Mouse (Mus musculus) stomach, postnatal 0 days (tissue): ENCODE measurements around the gene Actn3. TPM values are rescaled to one million over a fixed set of nuclear protein-coding genes. Genes with fewer than 3 reads are reported as not detected.
A peak's percentile ranks its signal among the peaks of the same experiment; 100 is the strongest.

Experiments
- ATAC-seq: fragments of 200-750 bp; cut with Nextera tagmentation; 2 replicates; pipeline ENCODE4 v1.8.0; 2017; ENCODE audit not compliant: low FRiP score, low TSS enrichment
- DNase-seq: peaks from one replicate; pipeline ENCODE4 v3.0.0-alpha.2; 2016; ENCODE audit warnings: low spot score
- H3K27ac ChIP-seq: fragments of 300-500 bp; sonication (generic); replicated peaks from 2 replicates; pipeline ENCODE4 v1.5.1; 2014; ENCODE audit warnings: mild to moderate bottlenecking, control low read depth
- H3K27me3 ChIP-seq: fragments of 300-500 bp; sonication (generic); 2 replicates; pipeline ENCODE4 v1.6.1; 2014; ENCODE audit warnings: low read length; ENCODE audit not compliant: control insufficient read depth, insufficient read depth
- H3K36me3 ChIP-seq: fragments of 300-500 bp; sonication (generic); 2 replicates; pipeline ENCODE4 v1.6.1; 2014; ENCODE audit warnings: low read length, mixed read lengths; ENCODE audit not compliant: control insufficient read depth, insufficient read depth
- H3K4me1 ChIP-seq: fragments of 300-500 bp; sonication (generic); replicated peaks from 2 replicates; pipeline ENCODE4 v1.6.1; 2014; ENCODE audit warnings: antibody characterized with exemption; ENCODE audit not compliant: control insufficient read depth, insufficient read depth
- H3K4me2 ChIP-seq: fragments of 300-500 bp; sonication (generic); replicated peaks from 2 replicates; pipeline ENCODE4 v1.6.1; 2014; ENCODE audit warnings: low read depth, mild to moderate bottlenecking, control low read depth, moderate library complexity
- H3K4me3 ChIP-seq: fragments of 300-500 bp; sonication (generic); 2 replicates; pipeline ENCODE4 v1.5.1; 2014; ENCODE audit warnings: low read depth, low read length, control low read depth
- H3K9ac ChIP-seq: fragments of 300-500 bp; sonication (generic); 2 replicates; pipeline ENCODE4 v1.6.1; 2014; ENCODE audit warnings: mild to moderate bottlenecking, low read length, control low read depth, mixed read lengths
- H3K9me3 ChIP-seq: fragments of 300-500 bp; sonication (generic); 2 replicates; pipeline ENCODE4 v1.6.1; 2016; ENCODE audit warnings: low read length; ENCODE audit not compliant: control insufficient read depth
- CTCF ChIP-seq: IDR thresholded peaks from 2 replicates; pipeline ENCODE4 v1.5.1; 2016; ENCODE audit warnings: antibody characterized with exemption, low read depth, mild to moderate bottlenecking, moderate library complexity
- EP300 ChIP-seq: optimal IDR thresholded peaks from 2 replicates; pipeline ENCODE3; 2016; ENCODE audit warnings: antibody characterized with exemption
- WGBS: fragments of 180-500 bp; shearing (Covaris S2); extraction: QIAGEN DNeasy Blood & Tissue Kit; methylation state at CpG from one replicate; pipeline ENCODE4 v1.1.7; 2014; 5-methylcytosine and 5-hydroxymethylcytosine counted together
- polyA plus RNA-seq: library from polyadenylated mRNA; unstranded; fragments of >200 nt; fragmentation: Nextera tagmentation; extraction: Ambion mirVana; gene quantifications from 2 replicates; pipeline ENCODE4 v1.2.1, GENCODE M21; 2015

Gene Actn3
- polyA plus RNA-seq, 1 experiment from 2014 or later: 1.3 TPM

- ATAC-seq: no peak
- Histone ChIP-seq H3K4me1 (no peaks in the 10 kb centered on the region; the same call in 1 of the 2 replicates), H3K9me3 (no peaks in the 10 kb centered on the region), H3K27me3 (0 out of 2 replicates have a peak, but pooled peaks cover 3% of the 10 kb centered on the region), H3K9ac (no peak overlapping the region), H3K27ac (no peak overlapping the region), H3K36me3 (no peaks in the 10 kb centered on the region), H3K4me3 (no peak overlapping the region), H3K4me2 (no peak overlapping the region)
- 48% methylated on average over 2 of the region's 2 CpGs for WGBS
- no peak for DNase-seq
- TF ChIP-seq CTCF (no peak), EP300 (no peak)
Measured at GRCm38 (mm10) chr19:4842611-4843010, 35.1 kb downstream of the Actn3 start.

- TF ChIP-seq CTCF (no peak), EP300 (no peak)
- H3K4me2 ChIP-seq: no peak overlapping the region
Measured at GRCm38 (mm10) chr19:4840848-4841247, 36.9 kb downstream of the Actn3 start.

GRCm38 (mm10) chr19:4839149-4839548 lies 38.6 kb downstream of the Actn3 start, which contains the start of the genes Ccs and Ccdc87:
TSS of gene Ccs (minus strand) at chr19:4839332.
TSS of gene Ccdc87 (plus strand) at chr19:4839366.
- WGBS: under 1% methylated on average over 25 of the region's 25 CpGs
- no peaks in the 10 kb centered on the region for H3K36me3 ChIP-seq
- peak; percentile 97 for DNase-seq
- 0 out of 2 replicates have a peak, but pooled peaks cover 3% of the 10 kb centered on the region for H3K27me3 ChIP-seq
- peak within 1 kb of the TSS; percentile 95 for H3K4me2 ChIP-seq
- H3K27ac ChIP-seq: peak within 1 kb of the TSS; percentile 49
- H3K4me1 ChIP-seq: no peaks in the 10 kb centered on the region; the same call in 1 of the 2 replicates
- ATAC-seq: peak; percentile 97
- no peaks in the 10 kb centered on the region for H3K9me3 ChIP-seq
- H3K9ac ChIP-seq: peak within 1 kb of the TSS; percentile 73
- TF ChIP-seq EP300 (no peak), CTCF (no peak; the same call in 1 of the 2 replicates)
- peak within 1 kb of the TSS; percentile 63 for H3K4me3 ChIP-seq

More at GRCm38 (mm10) chr19:4840848-4841247, 36.9 kb downstream of the Actn3 start:
- Histone ChIP-seq H3K4me3 (no peak overlapping the region), H3K9ac (no peak overlapping the region), H3K36me3 (no peaks in the 10 kb centered on the region), H3K27me3 (0 out of 2 replicates have a peak, but pooled peaks cover 3% of the 10 kb centered on the region), H3K9me3 (no peaks in the 10 kb centered on the region), H3K27ac (no peak overlapping the region), H3K4me1 (no peaks in the 10 kb centered on the region; the same call in 1 of the 2 replicates)
- 76% methylated on average over 9 of the region's 9 CpGs for WGBS
- no peak for ATAC-seq
- DNase-seq: no peak

- Histone ChIP-seq H3K4me2 (peak overlapping the region; percentile 95), H3K9me3 (no peaks in the 10 kb centered on the region), H3K4me1 (no peaks in the 10 kb centered on the region; the same call in 1 of the 2 replicates), H3K4me3 (peak overlapping the region; percentile 63), H3K27me3 (0 out of 2 replicates have a peak, but pooled peaks cover 3% of the 10 kb centered on the region), H3K36me3 (no peaks in the 10 kb centered on the region), H3K27ac (peak overlapping the region; percentile 49), H3K9ac (peak overlapping the region; percentile 73)
- 23% methylated on average over 10 of the region's 10 CpGs for WGBS
- peak; percentile 3; the same call in 1 of the 2 replicates for ATAC-seq
- TF ChIP-seq EP300 (no peak), CTCF (no peak)
- no peak for DNase-seq
Measured at GRCm38 (mm10) chr19:4838526-4839140, 39.1 kb downstream of the Actn3 start.

GRCm38 (mm10) chr19:4837049-4837448 lies 40.7 kb downstream of the Actn3 start:
- Histone ChIP-seq H3K36me3 (no peaks in the 10 kb centered on the region; the same call in 1 of the 2 replicates), H3K27me3 (0 out of 2 replicates have a peak, but pooled peaks cover 2% of the 10 kb centered on the region), H3K4me3 (no peak overlapping the region), H3K9ac (no peak overlapping the region), H3K4me1 (no peaks in the 10 kb centered on the region; the same call in 1 of the 2 replicates), H3K4me2 (no peak overlapping the region), H3K27ac (no peak overlapping the region), H3K9me3 (no peaks in the 10 kb centered on the region)
- DNase-seq (no peak), ATAC-seq (no peak)
- TF ChIP-seq CTCF (no peak), EP300 (no peak)
- 89% methylated on average over 6 of the region's 6 CpGs for WGBS

GRCm38 (mm10) chr19:4836096-4836495 lies 41.6 kb downstream of the Actn3 start:
- TF ChIP-seq CTCF (no peak), EP300 (no peak)
- no peak overlapping the region for H3K27ac ChIP-seq
- no peaks in the 10 kb centered on the region for H3K9me3 ChIP-seq
- ATAC-seq (no peak), DNase-seq (no peak)
- no peak overlapping the region for H3K4me3 ChIP-seq
- no peaks in the 10 kb centered on the region for H3K27me3 ChIP-seq
- no peaks in the 10 kb centered on the region; the same call in 1 of the 2 replicates for H3K36me3 ChIP-seq
- WGBS: 54% methylated on average over 2 of the region's 2 CpGs
- no peaks in the 10 kb centered on the region; the same call in 1 of the 2 replicates for H3K4me1 ChIP-seq
- no peak overlapping the region for H3K9ac ChIP-seq
- no peak overlapping the region for H3K4me2 ChIP-seq
